ENCODE assay signal across 25 mouse cellular contexts in genomic region chr2:20748481-20748880, GRCm38 (mm10).
DNase-seq lines count a peak whose midpoint lies in the region; ATAC-seq and TF ChIP-seq lines count a peak whose summit lies in the region.
"Had no signal": no experiment of that assay in that cellular context is flagged by ENCODE, and none has a peak within 500 bp of the region (broad histone marks: within the 10 kb centered on the region; RNA-seq: fewer than 3 reads in every experiment).

No protein-coding gene starts in this region.

- H3K4me3 ChIP-seq in kidney, postnatal 0 days (replicated peaks; ENCODE audit: low read depth, low read length): no peak overlapping the region
- H3K4me3 ChIP-seq: forebrain, embryonic 13.5 days; gastrocnemius, adult 2 months; heart, adult 2 months; heart, embryonic 12.5 days; hindbrain, embryonic 10.5 days; hindbrain, embryonic 15.5 days; limb, embryonic 10.5 days; limb, embryonic 15.5 days; liver, embryonic 13.5 days had no signal

- H3K27ac ChIP-seq in kidney, postnatal 0 days: no peak overlapping the region
- H3K27ac ChIP-seq: forebrain, embryonic 13.5 days; gastrocnemius, adult 2 months; heart, adult 2 months; hindbrain, embryonic 10.5 days; hindbrain, embryonic 15.5 days; limb, embryonic 10.5 days; limb, embryonic 15.5 days; liver, embryonic 13.5 days had no signal

- H3K9ac ChIP-seq in kidney, postnatal 0 days (ENCODE audit: low read depth, low read length): no peak overlapping the region
- H3K9ac ChIP-seq: forebrain, embryonic 13.5 days; heart, embryonic 12.5 days; hindbrain, embryonic 15.5 days; limb, embryonic 15.5 days; liver, embryonic 13.5 days had no signal

- DNase-seq in kidney, postnatal 0 days (ENCODE audit: low spot score): peak; percentile 74
- no peak for DNase-seq in kidney, postnatal 14 days
- peak; percentile 20 to 21 for DNase-seq in right cerebral cortex, adult 2 months (ENCODE audit: low spot score in 2 of 2)
- DNase-seq in right cerebral cortex, postnatal 4 days: no peak
- peak; percentile 74 for DNase-seq in brain, adult 2 months (ENCODE audit: low read depth, low spot score)
- no peak for DNase-seq in heart, postnatal 36 days
- DNase-seq in urinary bladder, postnatal 4 days (ENCODE audit: low spot score in 2 of 2): no peak
- DNase-seq: adrenal gland, postnatal 36 days; cerebellum, adult 2 months; cerebellum, postnatal 14 days; gastrocnemius, adult 2 months; heart, adult 2 months; kidney, adult 11 months; kidney, postnatal 25 days; liver, embryonic 13.5 days; lung, postnatal 10 days had no signal

- H3K27me3 ChIP-seq in kidney, postnatal 0 days (ENCODE audit: insufficient read depth, low read length): no peaks in the 10 kb centered on the region
- H3K27me3 ChIP-seq: CH12.LX; forebrain, embryonic 13.5 days; heart, embryonic 12.5 days; hindbrain, embryonic 15.5 days; limb, embryonic 15.5 days; liver, embryonic 13.5 days had no signal

- no peaks in the 10 kb centered on the region for H3K9me3 ChIP-seq in kidney, postnatal 0 days (replicated peaks; ENCODE audit: low read length)
- H3K9me3 ChIP-seq: forebrain, embryonic 13.5 days; G1E; heart, embryonic 12.5 days; hindbrain, embryonic 10.5 days; hindbrain, embryonic 15.5 days; limb, embryonic 10.5 days; limb, embryonic 15.5 days; liver, embryonic 13.5 days had no signal

- H3K4me2 ChIP-seq in kidney, postnatal 0 days (ENCODE audit: low read length): no peak overlapping the region
- H3K4me2 ChIP-seq: forebrain, embryonic 13.5 days; heart, embryonic 12.5 days; hindbrain, embryonic 15.5 days; limb, embryonic 15.5 days; liver, embryonic 13.5 days had no signal

- ATAC-seq in kidney, postnatal 0 days (replicated peaks; ENCODE audit: low FRiP score, low read depth): no peak
- ATAC-seq: forebrain, embryonic 13.5 days; inflammation-experienced regulatory T-cells, adult 6 months had no signal

- H3K4me1 ChIP-seq in kidney, postnatal 0 days (replicated peaks; ENCODE audit: insufficient read depth, low read length): no peaks in the 10 kb centered on the region; the same call in 1 of the 2 replicates
- H3K4me1 ChIP-seq: forebrain, embryonic 13.5 days; hindbrain, embryonic 10.5 days; hindbrain, embryonic 15.5 days; limb, embryonic 10.5 days; liver, embryonic 13.5 days had no signal

- 38% methylated on average over 1 of the region's 1 CpGs for WGBS in kidney, postnatal 0 days

- TF ChIP-seq CTCF in kidney, postnatal 0 days (IDR thresholded peaks at IDR 0.05; ENCODE audit: low read depth): no peak

- intact Hi-C loops in heart, postnatal 36 days (cut with DNase I): no loop called here

- peaks cover 16% of the 10 kb centered on the region; the same call in 1 of the 2 replicates for H3K36me3 ChIP-seq in kidney, postnatal 0 days (ENCODE audit: insufficient read depth, low read length)
- H3K36me3 ChIP-seq: G1E; hindbrain, embryonic 15.5 days; limb, embryonic 10.5 days; limb, embryonic 15.5 days had no signal

Comparison
In these comparisons a context has a peak if more than half of its experiments do, and no peak if none do; other contexts are left out.
1. DNase-seq: peak in kidney, postnatal 0 days (single experiment), right cerebral cortex, adult 2 months (2 of 2) and brain, adult 2 months (single experiment); none in kidney, postnatal 14 days (single experiment), right cerebral cortex, postnatal 4 days (single experiment), heart, postnatal 36 days (0 of 2) and urinary bladder, postnatal 4 days (0 of 2).